In genomic region chr5:151134202-151134601, GRCm38 (mm10) we compare ENCODE assay signal across 26 mouse cellular contexts.
"Had no signal": no experiment of that assay in that cellular context is flagged by ENCODE, and none has a peak within 500 bp of the region (broad histone marks: within the 10 kb centered on the region; RNA-seq: fewer than 3 reads in every experiment).

No protein-coding gene starts in this region.

- H3K4me3 ChIP-seq: embryonic facial prominence, embryonic 10.5 days; embryonic facial prominence, embryonic 12.5 days; embryonic facial prominence, embryonic 13.5 days; embryonic facial prominence, embryonic 15.5 days; erythroblast, embryonic 14.5 days; forebrain, embryonic 10.5 days; forebrain, embryonic 12.5 days; forebrain, embryonic 13.5 days; forebrain, embryonic 15.5 days; gastrocnemius, adult 2 months; heart, adult 2 months had no signal

- ATAC-seq: forebrain, embryonic 13.5 days; forebrain, embryonic 14.5 days; forebrain, embryonic 15.5 days; forebrain, postnatal 0 days had no signal

- H3K9me3 ChIP-seq: embryonic facial prominence, embryonic 10.5 days; embryonic facial prominence, embryonic 12.5 days; embryonic facial prominence, embryonic 13.5 days; embryonic facial prominence, embryonic 15.5 days; forebrain, embryonic 10.5 days; forebrain, embryonic 12.5 days; forebrain, embryonic 13.5 days; forebrain, embryonic 15.5 days had no signal

- DNase-seq: cerebellum, adult 8-10 months; cerebellum, adult 9-10 months; cerebellum, adult 9-11 months; cerebellum, postnatal 10 days; cerebellum, postnatal 14 days; cerebellum, postnatal 25 days; cerebellum, postnatal 36 days; embryo, embryonic 11 days; forebrain, postnatal 0 days; gastrocnemius, adult 2 months; gastrocnemius, postnatal 10 days; gastrocnemius, postnatal 14 days; gastrocnemius, postnatal 25 days; gastrocnemius, postnatal 36 days; heart, adult 18-20 months; heart, adult 2 months had no signal

- H3K4me1 ChIP-seq: forebrain, embryonic 10.5 days; forebrain, embryonic 12.5 days; forebrain, embryonic 13.5 days; forebrain, embryonic 15.5 days had no signal

- H3K27ac ChIP-seq: embryonic facial prominence, embryonic 10.5 days; embryonic facial prominence, embryonic 12.5 days; embryonic facial prominence, embryonic 13.5 days; embryonic facial prominence, embryonic 15.5 days; forebrain, embryonic 10.5 days; forebrain, embryonic 12.5 days; forebrain, embryonic 13.5 days; forebrain, embryonic 15.5 days; gastrocnemius, adult 2 months; heart, adult 2 months had no signal

- H3K4me2 ChIP-seq: embryonic facial prominence, embryonic 12.5 days; embryonic facial prominence, embryonic 13.5 days; embryonic facial prominence, embryonic 15.5 days; forebrain, embryonic 12.5 days; forebrain, embryonic 13.5 days; forebrain, embryonic 15.5 days had no signal

- H3K27me3 ChIP-seq: embryonic facial prominence, embryonic 12.5 days; embryonic facial prominence, embryonic 13.5 days; embryonic facial prominence, embryonic 15.5 days; forebrain, embryonic 12.5 days; forebrain, embryonic 13.5 days; forebrain, embryonic 15.5 days had no signal

- H3K9ac ChIP-seq: embryonic facial prominence, embryonic 12.5 days; embryonic facial prominence, embryonic 13.5 days; embryonic facial prominence, embryonic 15.5 days; forebrain, embryonic 12.5 days; forebrain, embryonic 13.5 days; forebrain, embryonic 15.5 days; forebrain, postnatal 0 days had no signal

- H3K36me3 ChIP-seq: embryonic facial prominence, embryonic 10.5 days; embryonic facial prominence, embryonic 12.5 days; embryonic facial prominence, embryonic 13.5 days; embryonic facial prominence, embryonic 15.5 days; forebrain, embryonic 10.5 days; forebrain, embryonic 12.5 days; forebrain, embryonic 15.5 days had no signal
